Mouse (Mus musculus): Measurements from ENCODE around the gene Chst3.
A peak's percentile ranks its signal among the peaks of the same experiment; 100 is the strongest.
"Not testable (repeated sequence)": the region's sequence is repeated elsewhere in the genome, so short reads cannot be mapped to it uniquely, and the experiment has no call there.

Gene Chst3

DNA sequence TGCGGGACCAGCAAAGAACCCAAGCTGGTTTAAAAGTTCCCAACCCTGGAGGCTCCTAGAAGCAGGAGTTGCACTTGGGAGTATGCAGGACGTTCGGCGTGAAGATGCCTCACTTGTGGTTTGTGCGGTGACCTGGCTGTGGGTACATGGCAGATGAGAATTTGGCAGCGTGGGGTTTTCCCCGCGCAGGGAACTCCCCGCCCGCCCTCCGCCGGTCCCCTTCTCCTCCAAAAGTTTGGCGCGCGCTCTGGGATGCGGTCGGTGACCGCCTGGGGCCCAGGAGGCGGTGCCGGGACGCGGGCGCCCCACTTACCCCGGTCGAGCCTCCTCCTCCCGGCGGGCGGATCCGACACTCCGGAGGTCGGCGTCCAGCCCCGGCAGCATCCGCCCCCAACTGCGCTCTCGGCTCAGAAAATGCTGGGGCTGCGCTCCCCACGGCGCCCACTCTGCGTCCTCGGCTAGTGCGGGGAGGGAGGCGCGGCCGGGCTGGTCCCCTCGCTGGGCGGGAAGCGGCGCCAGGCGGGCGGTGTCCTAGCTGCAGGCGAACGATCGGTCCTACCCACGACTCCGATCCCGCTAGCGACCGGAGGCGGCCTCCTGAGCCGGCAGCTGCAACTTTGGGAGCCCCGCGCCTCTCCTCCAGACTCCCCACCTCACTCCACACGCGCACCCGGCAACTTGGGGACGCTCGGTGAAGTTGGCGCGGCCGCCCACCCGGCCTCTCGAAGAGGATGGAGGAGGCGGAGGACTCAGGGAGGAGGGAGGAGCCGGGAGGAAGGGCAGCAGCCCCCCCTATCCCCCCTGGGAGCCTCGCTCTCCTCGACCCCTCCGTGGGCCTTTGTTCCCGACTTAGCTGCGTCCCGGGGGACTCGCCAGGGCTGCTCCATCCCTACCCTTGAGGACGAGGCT, at the start of gene Chst3:
Gene Chst3, minus strand, starts transcription at position 670 of the 909 bp plus-strand sequence.
- DNase-seq: peak; percentile 23

DNA sequence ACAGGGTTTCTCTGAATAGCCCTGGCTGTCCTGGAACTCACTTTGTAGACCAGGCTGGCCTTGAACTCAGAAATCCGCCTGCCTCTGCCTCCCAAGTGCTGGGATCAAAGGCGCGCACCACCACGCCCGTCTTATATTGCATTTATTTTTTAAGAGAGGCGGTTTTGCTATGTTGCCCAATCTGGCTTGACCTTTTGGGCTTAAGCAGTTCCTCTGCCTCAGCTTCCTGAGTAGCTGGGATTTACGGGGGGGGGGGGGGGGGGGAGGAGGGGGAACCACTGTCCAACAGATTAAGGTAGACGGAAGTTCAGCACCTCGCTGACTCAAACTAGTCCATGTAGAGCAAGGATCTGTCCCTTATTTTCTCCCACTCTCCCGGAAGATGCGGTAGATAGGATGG, 49.7 kb upstream of the Chst3 start:
- no peak for DNase-seq

GRCm38 (mm10) chr10:60266842-60267401, 47.9 kb upstream of the Chst3 start:
- no peak for DNase-seq

- DNase-seq: no peak
Observed at GRCm38 (mm10) chr10:60265252-60265651, 46.2 kb upstream of the Chst3 start.

- no peak for DNase-seq
Observed at GRCm38 (mm10) chr10:60263351-60263750, 44.3 kb upstream of the Chst3 start.

- DNase-seq: peak; percentile 72
Observed at GRCm38 (mm10) chr10:60262386-60262785, 43.3 kb upstream of the Chst3 start.

GRCm38 (mm10) chr10:60261530-60261929, 42.5 kb upstream of the Chst3 start:
- DNase-seq: no peak

GRCm38 (mm10) chr10:60260557-60261294, 41.7 kb upstream of the Chst3 start:
- DNase-seq: no peak

GRCm38 (mm10) chr10:60257261-60257825, 38.3 kb upstream of the Chst3 start:
- peak; percentile 59 for DNase-seq

DNA sequence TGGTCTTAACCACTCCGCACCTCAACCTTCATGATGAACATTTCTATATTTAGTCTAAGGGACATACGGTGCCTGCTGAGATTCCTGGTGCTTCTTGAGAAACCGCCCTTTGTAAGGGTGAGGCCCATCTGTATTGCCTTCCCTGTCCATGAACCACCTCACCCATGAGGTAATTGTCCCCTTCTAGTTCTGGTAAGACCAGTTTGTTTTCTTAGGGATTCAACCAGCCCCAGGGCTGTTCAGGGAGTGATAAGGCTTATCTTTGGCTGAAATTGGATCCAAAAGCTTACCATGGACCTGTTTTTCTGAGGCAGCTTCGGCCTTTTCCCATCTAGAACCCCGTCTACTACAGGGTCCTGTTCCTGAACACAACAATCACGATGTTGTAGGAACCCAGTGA, 37.0 kb upstream of the Chst3 start:
- DNase-seq: no peak

- DNase-seq: peak; percentile 19
Observed at GRCm38 (mm10) chr10:60252606-60253005, 33.5 kb upstream of the Chst3 start.

DNA sequence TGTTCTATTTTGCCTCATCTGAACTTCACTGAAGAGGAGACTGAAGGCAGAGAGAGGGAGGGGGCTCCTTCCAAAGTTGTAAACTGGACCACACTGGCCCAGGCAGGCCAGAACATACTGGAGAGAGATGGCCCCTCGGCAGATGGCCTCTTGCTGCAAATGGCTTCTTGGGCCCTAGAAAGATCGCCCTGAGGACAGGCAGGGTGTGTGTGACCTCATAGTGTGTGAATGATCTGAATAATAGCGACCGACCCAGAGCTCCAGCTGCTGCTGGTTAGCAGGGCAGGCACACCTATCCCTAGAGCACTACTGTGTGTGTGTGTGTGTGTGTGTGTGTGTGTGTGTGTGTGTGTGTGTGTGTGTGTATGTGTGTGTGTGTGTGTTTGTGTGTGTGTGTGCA, 33.1 kb upstream of the Chst3 start:
- no peak for DNase-seq

GRCm38 (mm10) chr10:60250426-60250965, 31.4 kb upstream of the Chst3 start:
- DNase-seq: no peak

GRCm38 (mm10) chr10:60248345-60248744, 29.3 kb upstream of the Chst3 start:
- not testable (repeated sequence) for DNase-seq

GRCm38 (mm10) chr10:60246519-60246918, 27.5 kb upstream of the Chst3 start:
- peak; percentile 69 for DNase-seq

- DNase-seq: no peak
Observed at GRCm38 (mm10) chr10:60245635-60246034, 26.6 kb upstream of the Chst3 start.

DNA sequence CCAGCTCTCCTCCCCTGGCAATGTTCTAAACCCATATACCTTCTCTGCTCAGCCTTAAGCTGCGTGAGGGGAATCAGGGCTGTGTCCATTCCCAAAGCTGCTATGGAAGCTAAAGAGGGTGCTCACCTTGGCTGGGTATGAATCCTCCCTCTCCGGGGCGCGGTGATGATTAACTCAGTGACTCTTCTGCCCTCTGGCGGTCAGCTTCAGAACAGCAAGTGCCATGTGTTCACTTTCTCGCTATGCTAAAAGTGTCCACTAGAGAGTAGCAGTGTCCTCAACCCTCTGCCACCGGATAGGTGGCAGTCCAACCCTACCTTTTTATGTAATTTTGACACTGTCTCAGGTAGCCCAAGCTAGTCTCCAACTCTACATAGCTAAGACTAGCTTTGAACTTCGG, 26.0 kb upstream of the Chst3 start:
- peak; percentile 88 for DNase-seq

DNA sequence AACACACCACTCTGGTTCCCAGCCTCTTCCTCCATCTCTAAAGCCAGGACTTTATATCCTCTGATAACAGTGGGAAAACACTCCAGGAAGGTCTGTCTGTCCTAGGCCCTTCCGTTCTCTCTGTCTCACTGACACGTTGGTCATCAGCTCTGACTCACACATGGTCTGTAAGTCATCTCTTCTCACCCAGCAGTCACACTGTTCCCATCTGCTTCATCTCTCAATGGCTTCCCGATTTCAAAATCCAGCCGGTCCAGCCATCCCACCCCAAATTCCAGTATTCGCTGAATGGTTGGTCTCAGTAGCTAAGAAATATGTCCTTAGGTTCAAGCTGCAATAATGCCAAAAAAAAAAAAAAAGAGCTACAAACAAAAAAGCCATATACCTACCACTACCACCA, 24.9 kb upstream of the Chst3 start:
- no peak for DNase-seq

DNA sequence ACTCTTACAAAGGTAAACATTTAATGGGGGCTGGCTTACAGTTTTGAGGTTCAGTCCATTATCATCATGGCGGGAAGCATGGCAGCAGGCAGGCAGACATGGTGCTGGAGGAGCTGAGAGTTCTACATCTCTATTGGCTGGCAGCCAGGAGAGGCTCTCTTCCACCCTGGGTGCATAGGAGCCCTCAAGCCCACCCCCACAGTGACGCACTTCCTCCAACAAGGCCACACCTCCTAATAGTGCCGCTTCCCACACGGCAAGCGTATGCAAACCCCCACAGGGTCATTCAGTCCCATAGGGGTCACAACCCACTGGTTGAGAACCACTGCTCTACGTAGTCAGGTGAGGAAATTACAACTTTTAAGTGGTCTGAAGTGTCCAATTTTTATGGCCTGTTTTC, 21.4 kb upstream of the Chst3 start:
- DNase-seq: no peak

- DNase-seq: peak; percentile 55
Observed at GRCm38 (mm10) chr10:60237475-60238154, 18.6 kb upstream of the Chst3 start.

DNA sequence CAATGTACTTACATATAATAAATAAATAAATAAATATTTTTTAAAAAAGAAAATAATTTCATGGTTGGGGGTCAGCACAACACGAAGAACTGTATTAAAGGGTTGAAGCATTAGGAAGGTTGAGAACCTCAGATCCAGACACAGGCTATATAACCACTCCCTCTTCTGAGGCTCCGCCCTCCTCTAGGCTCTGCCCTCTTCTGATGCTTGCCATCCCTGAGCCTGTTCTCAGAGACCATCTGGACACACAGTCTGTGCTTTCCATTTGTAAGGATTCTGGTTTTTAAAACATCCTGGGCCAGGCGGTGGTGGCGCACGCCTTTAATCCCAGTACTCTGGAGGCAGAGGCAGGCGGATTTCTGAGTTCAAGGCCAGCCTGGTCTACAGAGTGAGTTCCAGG, 16.8 kb upstream of the Chst3 start:
- not testable (repeated sequence) for DNase-seq

GRCm38 (mm10) chr10:60234006-60234405, 14.9 kb upstream of the Chst3 start:
- no peak for DNase-seq
